Mouse (Mus musculus): Measurements from ENCODE around the gene Zfp202.

The Zfp202 gene

DNA sequence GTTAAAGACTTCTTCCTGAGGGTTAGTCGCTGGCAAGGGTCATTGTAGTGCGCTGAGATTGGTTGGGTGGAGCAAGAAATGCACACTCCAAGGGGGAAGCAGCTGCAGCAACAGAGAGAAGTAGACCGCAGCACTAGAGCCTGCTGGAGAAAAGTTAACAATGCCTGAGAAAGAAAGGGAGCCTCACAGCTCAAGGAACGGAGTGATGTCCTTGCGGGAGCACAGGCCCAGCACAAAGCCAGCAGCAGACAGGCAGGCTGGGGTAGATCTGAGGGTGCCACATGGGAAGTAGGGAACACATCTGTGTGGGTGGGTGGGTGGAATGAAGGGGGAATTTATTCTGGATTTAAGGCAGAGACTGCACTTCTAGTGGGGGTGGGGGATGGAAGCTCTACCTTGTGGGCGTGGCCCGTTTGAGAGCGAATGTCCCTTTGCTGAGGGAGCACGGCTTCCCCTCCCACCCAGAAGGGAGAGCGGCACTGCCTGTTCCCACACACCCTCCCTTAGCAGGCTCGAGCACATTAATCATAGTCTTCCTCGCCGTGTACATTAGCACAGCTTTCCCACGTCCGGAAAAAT is 49.2 kb downstream of the Zfp202 start:
- DNase-seq, result peak; percentile 58

DNA sequence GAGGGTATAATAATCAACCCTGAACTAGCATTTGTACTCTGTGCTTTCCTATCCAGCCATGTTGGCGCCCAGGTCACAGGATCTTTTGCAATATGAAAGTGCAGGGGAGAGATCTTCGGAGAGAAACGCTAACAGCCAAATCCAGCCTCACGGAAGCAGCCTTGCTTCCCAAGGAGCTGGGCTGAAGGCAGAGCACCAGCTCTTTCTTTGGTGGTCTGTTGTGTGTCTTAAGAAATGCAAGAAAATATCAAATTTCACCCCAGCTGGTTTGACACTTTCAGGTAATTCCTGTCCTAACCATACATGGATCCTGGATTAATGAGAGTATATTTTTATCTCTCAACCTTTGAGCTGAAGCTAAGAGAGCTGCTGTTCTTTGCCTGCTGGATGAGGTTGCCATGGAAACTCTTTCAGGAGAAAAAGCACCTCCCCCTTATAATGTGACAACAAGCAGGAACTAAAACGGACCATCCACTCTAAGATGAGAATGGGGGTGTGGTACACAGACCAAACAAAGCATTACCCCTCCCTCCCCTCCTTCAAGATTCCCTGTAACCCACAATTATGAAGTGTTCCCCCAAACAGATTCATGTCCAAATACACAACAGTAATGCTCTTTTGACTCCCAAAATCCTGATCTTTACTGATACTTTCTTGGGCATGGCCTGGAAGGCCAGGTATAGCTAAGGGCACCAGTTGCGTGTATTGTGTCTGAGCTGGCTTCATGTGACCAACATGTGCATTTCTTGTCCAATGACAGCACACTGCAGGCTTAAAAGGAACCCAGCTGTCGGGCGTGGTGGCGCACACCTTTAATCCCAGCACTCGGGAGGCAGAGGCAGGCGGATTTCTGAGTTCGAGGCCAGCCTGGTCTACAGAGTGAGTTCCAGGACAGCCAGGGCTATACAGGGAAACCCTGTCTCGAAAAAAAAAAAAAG is 50.1 kb downstream of the Zfp202 start:
- DNase-seq, result peak; percentile 28

DNA sequence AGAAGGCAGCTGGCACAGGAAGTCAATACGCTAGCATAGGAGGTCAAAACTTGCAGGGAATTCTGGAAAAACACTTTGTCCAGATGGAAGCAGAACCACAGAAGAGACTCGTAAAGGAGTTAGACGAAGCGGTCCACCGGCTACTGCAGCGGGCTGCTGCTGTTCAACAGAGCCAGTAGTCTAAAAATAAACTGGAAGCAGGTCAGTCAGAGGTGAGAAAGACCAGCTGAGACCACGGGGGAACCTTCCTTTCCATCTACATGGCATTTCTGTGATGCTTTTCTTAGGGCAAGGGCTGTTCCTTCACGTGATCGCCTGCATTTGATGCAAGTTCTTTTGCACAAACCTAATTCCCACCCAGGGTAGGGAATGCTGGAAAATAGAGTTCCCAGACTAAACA is 53.4 kb downstream of the Zfp202 start:
- no peak for DNase-seq

DNA sequence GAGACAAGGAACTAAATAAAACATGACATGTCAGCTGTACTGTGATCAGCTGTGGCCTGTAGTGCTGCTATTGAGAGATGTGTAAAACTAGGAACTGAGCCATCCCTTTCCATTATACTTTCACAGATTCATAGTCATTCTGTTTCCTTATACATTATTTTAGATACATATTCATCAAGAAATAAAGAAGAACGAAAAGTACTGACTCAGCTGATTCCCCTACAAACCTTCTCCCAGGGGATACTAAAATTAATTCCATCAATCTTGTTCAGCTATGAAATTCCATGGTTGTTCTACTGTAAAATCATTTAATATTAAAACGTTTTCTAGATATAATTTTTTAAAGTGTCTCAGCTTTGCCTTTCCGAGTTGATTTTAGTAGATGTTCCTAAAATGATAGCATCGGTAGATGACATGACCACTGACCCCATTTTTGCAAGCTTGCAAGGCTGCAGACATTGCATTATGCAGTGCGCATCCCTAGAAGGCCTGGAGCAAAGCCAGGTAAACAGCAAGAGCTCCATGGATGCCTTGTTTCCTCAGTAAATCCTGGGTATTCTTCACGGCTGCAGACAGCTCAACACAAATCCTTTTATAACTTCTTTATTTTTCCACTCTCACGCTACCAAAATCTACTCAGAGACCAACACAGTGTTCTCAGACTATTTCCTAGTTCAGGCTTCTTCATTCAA is 54.0 kb downstream of the Zfp202 start:
- no peak for DNase-seq

DNA sequence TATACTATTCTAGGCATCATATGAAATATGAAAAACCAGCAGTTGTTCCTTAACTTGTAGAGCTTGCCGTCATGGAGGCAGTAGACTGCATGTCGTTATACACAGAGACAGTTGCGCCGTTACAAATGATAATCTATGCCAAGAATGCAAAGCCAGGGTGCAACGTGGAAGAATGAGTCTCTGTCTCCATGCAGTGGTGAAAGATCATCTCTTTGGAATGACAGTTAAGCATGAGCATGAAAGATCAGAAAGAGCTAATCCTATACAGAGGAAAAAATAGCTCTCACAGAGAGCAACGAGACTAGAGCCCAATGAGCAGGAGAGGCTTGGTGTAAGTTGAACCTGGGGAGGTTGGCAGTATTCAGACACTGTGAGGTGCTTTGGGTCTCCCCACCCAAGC is 54.6 kb downstream of the Zfp202 start:
- DNase-seq, result no peak

DNA sequence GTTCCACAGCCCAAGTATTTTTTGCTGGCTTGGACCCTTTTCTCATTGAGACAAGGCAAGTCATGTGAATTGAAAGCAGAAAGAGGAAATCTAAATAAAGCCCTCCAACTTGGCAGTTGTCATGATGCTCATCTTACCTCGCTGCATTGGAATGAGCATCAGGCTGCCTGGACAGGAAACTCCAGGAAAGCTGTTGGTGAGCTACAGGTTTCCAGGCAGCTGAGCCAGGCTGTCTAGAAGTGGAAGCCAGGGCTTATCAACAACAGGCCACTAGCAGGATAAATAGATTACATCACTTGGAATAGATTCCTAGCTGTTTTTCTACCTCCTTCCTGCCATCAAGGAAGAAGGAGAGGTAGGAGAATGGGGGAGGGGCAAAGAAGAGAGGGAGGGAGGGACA is 57.0 kb downstream of the Zfp202 start:
- no peak for DNase-seq

DNA sequence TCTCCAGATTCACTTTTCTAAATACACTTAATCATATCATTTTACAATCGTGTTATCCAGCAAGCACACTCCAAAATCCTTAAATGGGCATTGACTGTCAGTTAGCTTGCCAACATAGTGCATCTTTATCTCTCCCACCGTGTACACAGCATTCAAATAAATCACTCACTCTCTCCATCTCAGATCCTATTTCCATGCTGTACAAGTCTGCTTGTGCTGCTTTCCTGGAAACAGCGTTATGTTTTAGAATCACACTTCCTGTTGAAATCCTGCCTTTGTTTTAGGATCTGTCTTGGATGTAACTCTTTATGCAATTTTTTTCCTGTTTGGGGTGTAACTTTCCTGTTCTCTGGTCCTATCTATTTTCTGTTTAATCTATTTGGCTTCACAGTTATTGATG is 60.3 kb downstream of the Zfp202 start:
- DNase-seq, result no peak
